Mouse (Mus musculus): Measurements from ENCODE around the gene F13a1. TPM values are rescaled to one million over a fixed set of nuclear protein-coding genes. Genes with fewer than 3 reads are reported as not detected.
A peak's percentile ranks its signal among the peaks of the same experiment; 100 is the strongest.

The F13a1 gene
- total and polyA plus RNA-seq, 3 experiments: 0.75 to 1.2 TPM; not detected in 1

DNA sequence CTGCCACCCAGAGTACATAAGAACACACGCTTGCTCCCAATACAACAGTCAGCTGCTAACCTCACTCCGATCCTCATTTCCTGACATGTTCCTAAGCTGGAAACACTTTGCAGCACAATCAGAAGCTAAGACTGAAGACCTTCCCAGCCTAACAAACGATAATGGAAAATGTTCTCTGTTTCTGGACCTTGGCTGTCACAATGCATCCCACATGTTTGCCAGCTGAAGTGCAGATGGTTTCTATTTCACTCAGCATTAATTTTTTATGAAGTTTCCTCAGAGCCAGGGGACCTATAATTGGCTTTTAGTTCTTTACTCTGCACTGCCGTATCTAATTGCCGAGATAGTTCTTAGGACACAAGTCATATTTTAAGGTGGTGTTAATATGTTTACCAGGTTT is 10.8 kb upstream of the F13a1 start:
- TF ChIP-seq TAL1 (conservative IDR thresholded peaks at IDR 0.05; ENCODE audit: low read depth, low read length) (no peak), GATA1 (IDR thresholded peaks at IDR 0.05; ENCODE audit: borderline replicate concordance, low read length) (no peak), GATA2 (IDR thresholded peaks at IDR 0.05; ENCODE audit: borderline replicate concordance, low read depth, low read length) (no peak), CTCF (IDR thresholded peaks at IDR 0.05; ENCODE audit: low read depth, low read length) (no peak), POLR2AphosphoS5 (IDR thresholded peaks at IDR 0.05; ENCODE audit: insufficient replicate concordance, low read depth, low read length) (no peak)
- H3K36me3 ChIP-seq (replicated peaks): no peaks in the 10 kb centered on the region
- H3K4me1 ChIP-seq (ENCODE audit: insufficient read depth, low read depth, low read length): no peaks in the 10 kb centered on the region
- H3K9me3 ChIP-seq (replicated peaks): no peaks in the 10 kb centered on the region
- no peaks in the 10 kb centered on the region for H3K27me3 ChIP-seq (ENCODE audit: insufficient read depth, low read length)
- no peak overlapping the region for H3K4me3 ChIP-seq (ENCODE audit: low read depth, low read length)
- DNase-seq (ENCODE audit: low spot score): no peak
- no peak for ATAC-seq (ENCODE audit: extremely low read depth, insufficient number of reproducible peaks, low FRiP score, poor library complexity, severe bottlenecking)

DNA sequence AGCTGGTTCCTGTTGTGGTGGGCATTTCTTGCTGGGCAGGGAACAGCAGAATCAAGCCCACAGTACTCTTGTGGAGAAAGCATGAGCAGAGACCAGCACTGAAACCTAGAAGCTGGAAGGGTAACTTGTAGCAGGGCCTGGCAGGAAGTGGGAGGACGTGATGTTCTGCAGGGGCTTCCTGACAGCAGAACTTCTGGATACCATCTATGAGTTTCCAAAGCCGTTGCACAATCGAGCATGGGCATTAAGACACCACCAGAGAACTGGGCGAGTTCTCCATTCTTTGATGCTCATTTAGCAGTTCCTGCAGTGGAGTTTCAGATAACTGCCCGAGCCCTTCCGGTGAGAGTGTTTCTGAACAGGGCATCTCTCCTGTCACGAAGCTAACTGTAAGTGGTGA is 6.6 kb upstream of the F13a1 start:
- Histone ChIP-seq H3K36me3 (replicated peaks) (no peaks in the 10 kb centered on the region), H3K4me3 (ENCODE audit: low read depth, low read length) (no peak overlapping the region), H3K27me3 (ENCODE audit: insufficient read depth, low read length) (peaks cover 6% of the 10 kb centered on the region; the same call in 1 of the 2 replicates), H3K9me3 (replicated peaks) (no peaks in the 10 kb centered on the region), H3K4me1 (ENCODE audit: insufficient read depth, low read depth, low read length) (no peaks in the 10 kb centered on the region)
- no peak for ATAC-seq (ENCODE audit: extremely low read depth, insufficient number of reproducible peaks, low FRiP score, poor library complexity, severe bottlenecking)
- TF ChIP-seq POLR2AphosphoS5 (IDR thresholded peaks at IDR 0.05; ENCODE audit: insufficient replicate concordance, low read depth, low read length): no peak
- TF ChIP-seq GATA2 (IDR thresholded peaks at IDR 0.05; ENCODE audit: borderline replicate concordance, low read depth, low read length): no peak
- TF ChIP-seq CTCF (IDR thresholded peaks at IDR 0.05; ENCODE audit: low read depth, low read length): no peak
- no peak for TF ChIP-seq TAL1 (conservative IDR thresholded peaks at IDR 0.05; ENCODE audit: low read depth, low read length)
- DNase-seq (ENCODE audit: low spot score): no peak

DNA sequence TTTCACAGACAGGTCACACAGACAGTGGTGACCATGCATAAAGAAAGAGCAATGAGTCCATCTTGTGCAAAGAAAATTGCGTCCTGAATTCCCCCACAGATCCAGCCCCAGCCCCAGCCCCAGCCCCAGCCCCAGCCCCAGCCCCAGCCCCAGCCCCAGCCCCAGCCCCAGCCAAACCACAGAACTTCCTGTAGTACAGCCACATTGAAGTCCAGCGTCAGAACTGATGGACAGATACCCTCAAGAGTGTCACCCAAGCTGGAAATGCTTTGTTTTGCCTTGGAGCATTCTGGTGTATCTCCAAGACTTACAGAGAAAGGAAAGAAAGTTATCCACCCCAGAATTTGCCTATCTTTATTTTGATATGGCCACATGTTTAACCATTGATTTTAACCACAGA is 413 bp downstream of the F13a1 start:
- Histone ChIP-seq H3K9me3 (replicated peaks) (no peaks in the 10 kb centered on the region), H3K4me1 (ENCODE audit: insufficient read depth, low read depth, low read length) (no peaks in the 10 kb centered on the region), H3K4me3 (ENCODE audit: low read depth, low read length) (no peak overlapping the region), H3K27me3 (ENCODE audit: insufficient read depth, low read length) (peaks cover 10% of the 10 kb centered on the region; the same call in 1 of the 2 replicates), H3K36me3 (replicated peaks) (no peaks in the 10 kb centered on the region)
- no peak for TF ChIP-seq GATA1 (IDR thresholded peaks at IDR 0.05; ENCODE audit: borderline replicate concordance, low read length)
- no peak for ATAC-seq (ENCODE audit: extremely low read depth, insufficient number of reproducible peaks, low FRiP score, poor library complexity, severe bottlenecking)
- DNase-seq (ENCODE audit: low spot score): no peak

DNA sequence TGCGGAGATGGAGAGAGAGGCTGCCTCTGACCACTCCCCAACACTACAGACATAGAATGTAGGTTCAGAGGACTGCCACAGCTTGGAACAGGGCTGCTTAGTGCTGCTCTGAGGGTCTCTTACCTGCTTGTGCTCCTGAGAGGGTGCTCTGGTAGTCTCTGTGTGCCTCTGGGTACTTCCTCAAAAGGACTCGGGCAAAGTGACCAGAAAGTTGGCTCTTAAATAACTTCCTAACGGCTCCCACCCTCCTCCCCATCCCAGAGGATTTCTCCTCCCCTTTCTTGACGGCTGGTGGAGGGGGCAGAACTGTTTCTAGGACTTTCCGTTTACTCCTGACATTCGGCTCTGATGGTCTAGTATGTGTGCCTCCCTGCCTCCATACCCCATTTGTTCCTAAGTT is 1.0 kb downstream of the F13a1 start:
- Histone ChIP-seq H3K4me1 (ENCODE audit: insufficient read depth, low read depth, low read length) (no peaks in the 10 kb centered on the region), H3K4me3 (ENCODE audit: low read depth, low read length) (no peak overlapping the region), H3K9me3 (replicated peaks) (no peaks in the 10 kb centered on the region), H3K36me3 (replicated peaks) (no peaks in the 10 kb centered on the region), H3K27me3 (ENCODE audit: insufficient read depth, low read length) (peaks cover 10% of the 10 kb centered on the region; the same call in 1 of the 2 replicates)
- DNase-seq (ENCODE audit: low spot score) (no peak), ATAC-seq (ENCODE audit: extremely low read depth, insufficient number of reproducible peaks, low FRiP score, poor library complexity, severe bottlenecking) (no peak)
- TF ChIP-seq POLR2AphosphoS5 (IDR thresholded peaks at IDR 0.05; ENCODE audit: insufficient replicate concordance, low read depth, low read length) (no peak), CTCF (IDR thresholded peaks at IDR 0.05; ENCODE audit: low read depth, low read length) (no peak)

DNA sequence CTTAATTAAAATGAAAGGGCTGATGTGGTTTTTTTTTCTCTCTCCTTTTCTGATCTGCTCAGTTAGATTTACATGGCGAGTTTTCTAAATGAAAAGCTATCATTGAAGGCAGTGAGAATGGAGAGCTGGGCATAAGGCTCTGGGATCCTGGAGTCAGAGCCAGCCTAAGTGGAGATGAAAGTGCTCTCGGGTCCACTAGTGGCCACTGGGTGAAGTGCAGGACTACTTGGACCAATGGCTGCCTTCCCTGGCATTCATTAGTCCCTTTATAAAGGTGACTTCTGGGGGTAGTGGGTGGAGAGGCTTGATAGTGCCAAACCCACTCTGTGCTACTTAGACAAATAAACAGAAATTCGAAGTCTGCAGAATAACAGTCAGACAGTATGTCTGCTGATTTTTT is 5.0 kb downstream of the F13a1 start:
- H3K4me3 ChIP-seq (ENCODE audit: low read depth, low read length): no peak overlapping the region
- peak; percentile 51 for TF ChIP-seq CTCF (IDR thresholded peaks at IDR 0.05; ENCODE audit: low read depth, low read length)
- no peak for TF ChIP-seq TAL1 (conservative IDR thresholded peaks at IDR 0.05; ENCODE audit: low read depth, low read length)
- H3K4me1 ChIP-seq (ENCODE audit: insufficient read depth, low read depth, low read length): no peaks in the 10 kb centered on the region
- peak; percentile 4 for DNase-seq (ENCODE audit: low spot score)
- no peak for ATAC-seq (ENCODE audit: extremely low read depth, insufficient number of reproducible peaks, low FRiP score, poor library complexity, severe bottlenecking)
- peaks cover 4% of the 10 kb centered on the region; the same call in 1 of the 2 replicates for H3K27me3 ChIP-seq (ENCODE audit: insufficient read depth, low read length)
- no peaks in the 10 kb centered on the region for H3K9me3 ChIP-seq (replicated peaks)
- H3K36me3 ChIP-seq (replicated peaks): no peaks in the 10 kb centered on the region

DNA sequence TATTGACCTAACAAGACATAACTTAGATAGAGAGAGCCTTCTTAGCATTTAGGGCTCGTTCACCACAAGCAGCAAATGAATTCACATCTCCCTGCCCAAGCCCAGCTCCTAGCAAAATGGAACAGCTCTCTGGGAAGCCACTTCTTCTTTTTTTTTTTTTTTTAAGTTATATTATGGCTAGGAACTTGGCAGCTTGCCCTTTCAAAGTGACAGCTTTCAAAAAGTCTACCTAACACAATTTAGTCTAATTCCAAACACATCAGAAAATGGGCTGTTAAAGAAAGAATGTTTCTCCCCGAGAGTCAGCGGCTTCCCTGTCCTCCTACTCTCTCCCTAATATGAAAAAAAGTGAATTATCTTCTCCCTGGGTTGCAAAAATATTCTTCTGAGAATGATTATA is 15.3 kb downstream of the F13a1 start:
- H3K4me1 ChIP-seq (ENCODE audit: insufficient read depth, low read depth, low read length): no peaks in the 10 kb centered on the region

DNA sequence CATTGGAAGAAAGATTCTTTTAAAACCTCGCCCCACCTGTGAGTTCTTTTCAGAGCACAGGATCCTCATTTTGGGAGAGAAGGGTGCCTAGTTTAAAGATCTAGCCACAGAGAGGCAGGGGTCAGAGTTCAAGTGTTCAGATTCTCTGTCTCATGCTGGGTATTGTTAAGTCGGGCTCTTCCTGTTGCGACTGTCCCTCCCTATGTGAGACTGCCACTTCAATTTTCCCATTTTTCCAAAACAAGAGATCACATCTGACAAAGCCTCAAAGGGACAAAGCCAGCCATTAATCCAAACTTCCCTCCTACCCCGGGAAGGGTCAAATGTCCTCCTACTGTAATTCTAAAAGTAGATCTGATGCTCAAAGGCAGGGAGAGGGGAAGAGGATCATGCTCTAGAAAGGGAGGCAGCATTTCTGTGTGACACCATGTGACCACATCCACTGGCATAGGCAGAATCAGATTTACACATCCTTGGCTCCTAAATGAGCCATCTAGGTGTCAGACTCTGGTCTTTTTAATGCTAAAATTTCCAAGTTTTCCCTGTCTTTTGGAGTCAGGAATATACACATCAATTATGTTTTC is 24.0 kb downstream of the F13a1 start:
- Histone ChIP-seq H3K4me1 (ENCODE audit: insufficient read depth, low read depth, low read length) (no peaks in the 10 kb centered on the region), H3K36me3 (replicated peaks) (no peaks in the 10 kb centered on the region), H3K27me3 (ENCODE audit: insufficient read depth, low read length) (peaks cover 9% of the 10 kb centered on the region; the same call in 1 of the 2 replicates), H3K4me3 (ENCODE audit: low read depth, low read length) (no peak overlapping the region), H3K9me3 (replicated peaks) (no peaks in the 10 kb centered on the region)
- DNase-seq (ENCODE audit: low spot score): no peak
- ATAC-seq (ENCODE audit: extremely low read depth, insufficient number of reproducible peaks, low FRiP score, poor library complexity, severe bottlenecking): no peak
- TF ChIP-seq POLR2AphosphoS5 (IDR thresholded peaks at IDR 0.05; ENCODE audit: insufficient replicate concordance, low read depth, low read length) (no peak), TAL1 (conservative IDR thresholded peaks at IDR 0.05; ENCODE audit: low read depth, low read length) (no peak), GATA2 (IDR thresholded peaks at IDR 0.05; ENCODE audit: borderline replicate concordance, low read depth, low read length) (no peak), GATA1 (IDR thresholded peaks at IDR 0.05; ENCODE audit: borderline replicate concordance, low read length) (no peak), CTCF (IDR thresholded peaks at IDR 0.05; ENCODE audit: low read depth, low read length) (no peak)

More for the DNA sequence above, 15.3 kb downstream of the F13a1 start:
- H3K27me3 ChIP-seq (ENCODE audit: insufficient read depth, low read length): no peaks in the 10 kb centered on the region
- no peak for ATAC-seq (ENCODE audit: extremely low read depth, insufficient number of reproducible peaks, low FRiP score, poor library complexity, severe bottlenecking)
- TF ChIP-seq CTCF (IDR thresholded peaks at IDR 0.05; ENCODE audit: low read depth, low read length) (no peak), GATA2 (IDR thresholded peaks at IDR 0.05; ENCODE audit: borderline replicate concordance, low read depth, low read length) (no peak), POLR2AphosphoS5 (IDR thresholded peaks at IDR 0.05; ENCODE audit: insufficient replicate concordance, low read depth, low read length) (no peak), TAL1 (conservative IDR thresholded peaks at IDR 0.05; ENCODE audit: low read depth, low read length) (no peak), GATA1 (IDR thresholded peaks at IDR 0.05; ENCODE audit: borderline replicate concordance, low read length) (no peak)
- no peaks in the 10 kb centered on the region for H3K36me3 ChIP-seq (replicated peaks)
- no peak overlapping the region for H3K4me3 ChIP-seq (ENCODE audit: low read depth, low read length)
- DNase-seq (ENCODE audit: low spot score): no peak
- no peaks in the 10 kb centered on the region for H3K9me3 ChIP-seq (replicated peaks)
